Mouse (Mus musculus) heart, postnatal 0 days (tissue): Measurements from ENCODE around the gene Cbx3.

Source experiments
- CTCF ChIP-seq: IDR thresholded peaks from 2 replicates; pipeline ENCODE4 v1.5.1; 2016; ENCODE audit warnings: antibody characterized with exemption, control low read depth, low read depth
- EP300 ChIP-seq: IDR thresholded peaks from 2 replicates; pipeline ENCODE4 v1.6.1; 2016; ENCODE audit warnings: antibody characterized with exemption, low read depth

GRCm38 (mm10) chr6:51486076-51486710 is 16.0 kb downstream of the Cbx3 start:
- no peak for TF ChIP-seq CTCF
- TF ChIP-seq EP300, result no peak
